ENCODE assay signal across 24 mouse cellular contexts in genomic region chr6:24732945-24733344, GRCm38 (mm10). TPM values are rescaled to one million over a fixed set of nuclear protein-coding genes. Genes with fewer than 3 reads are reported as not detected.
"Had no signal": no experiment of that assay in that cellular context is flagged by ENCODE, and none has a peak within 500 bp of the region (broad histone marks: within the 10 kb centered on the region; RNA-seq: fewer than 3 reads in every experiment).

Hyal6 (plus strand) TSS chr6:24733245.

- H3K36me3 ChIP-seq: neural tube, embryonic 12.5 days; neural tube, embryonic 13.5 days; neural tube, embryonic 15.5 days; stomach, embryonic 15.5 days had no signal

- H3K4me3 ChIP-seq: neural tube, embryonic 12.5 days; neural tube, embryonic 13.5 days; neural tube, embryonic 15.5 days; stomach, embryonic 15.5 days had no signal

- H3K27me3 ChIP-seq: neural tube, embryonic 12.5 days; neural tube, embryonic 13.5 days; neural tube, embryonic 15.5 days; stomach, embryonic 15.5 days had no signal

- DNase-seq: retina, postnatal 1 day; right cerebral cortex, adult 18-20 months; right cerebral cortex, postnatal 14 days; right cerebral cortex, postnatal 25 days; right cerebral cortex, postnatal 4 days; spleen, adult 18-20 months; thymus, adult 18-20 months; thymus, adult 2 months; thymus, postnatal 14 days; thymus, postnatal 25 days; thymus, postnatal 36 days; thymus, postnatal 4 days had no signal

- H3K4me1 ChIP-seq: neural tube, embryonic 12.5 days; neural tube, embryonic 13.5 days; neural tube, embryonic 15.5 days; stomach, embryonic 15.5 days had no signal

- H3K27ac ChIP-seq: neural tube, embryonic 12.5 days; neural tube, embryonic 13.5 days; neural tube, embryonic 15.5 days; stomach, embryonic 15.5 days; stomach, postnatal 0 days had no signal

RNA-seq across cellular contexts. Expression of gene Hyal6, which starts in this region (rescaled TPM):
- polyA plus RNA-seq: neural tube, embryonic 11.5 days; neural tube, embryonic 12.5 days; neural tube, embryonic 13.5 days; neural tube, embryonic 14.5 days; neural tube, embryonic 15.5 days; small intestine, adult 2 months; spleen, adult 2 months; stomach, embryonic 14.5 days; stomach, embryonic 15.5 days; stomach, embryonic 16.5 days; stomach, postnatal 0 days; thymus, adult 2 months; thymus, postnatal 0 days had no signal
